Mouse (Mus musculus): ENCODE results near the gene Kat2a. TPM values are rescaled to one million over a fixed set of nuclear protein-coding genes. Genes with fewer than 3 reads are reported as not detected.

Kat2a gene
- polyA plus RNA-seq, 1 experiment from 2014 or later = 82.0 TPM

GRCm38 (mm10) chr11:100738749-100739148 is 26.5 kb upstream of the Kat2a start:
- no peak for DNase-seq (ENCODE audit: low spot score)
- Histone ChIP-seq H3K4me1 (replicated peaks; ENCODE audit: control insufficient read depth, insufficient read depth, low read length) (no peaks in the 10 kb centered on the region; the same call in 1 of the 2 replicates), H3K4me3 (ENCODE audit: low read depth, low read length) (peak overlapping the region; percentile 98), H3K36me3 (ENCODE audit: control insufficient read depth, insufficient read depth, low read length) (no peaks in the 10 kb centered on the region), H3K4me2 (ENCODE audit: low read depth, low read length, severe bottlenecking) (peak overlapping the region; percentile 51), H3K27me3 (ENCODE audit: control insufficient read depth, insufficient read depth, low read length) (no peaks in the 10 kb centered on the region), H3K27ac (ENCODE audit: low read depth, low read length) (no peak overlapping the region), H3K9ac (ENCODE audit: low read length) (peak overlapping the region; percentile 84; the same call in 1 of the 2 replicates), H3K9me3 (ENCODE audit: control insufficient read depth, low read length) (no peaks in the 10 kb centered on the region)
- WGBS = 22% methylated on average over 5 of the region's 5 CpGs
- no peak for ATAC-seq (replicated peaks; ENCODE audit: low FRiP score)

GRCm38 (mm10) chr11:100738066-100738604 is 25.9 kb upstream of the Kat2a start, which contains the start of gene Rab5c:
Gene Rab5c (minus strand): TSS chr11:100738215.
- Histone ChIP-seq H3K4me3 (ENCODE audit: low read depth, low read length) (peak within 1 kb of the TSS; percentile 98), H3K36me3 (ENCODE audit: control insufficient read depth, insufficient read depth, low read length) (no peaks in the 10 kb centered on the region), H3K4me2 (ENCODE audit: low read depth, low read length, severe bottlenecking) (peak within 1 kb of the TSS; percentile 90), H3K9ac (ENCODE audit: low read length) (peak within 1 kb of the TSS; percentile 84), H3K4me1 (replicated peaks; ENCODE audit: control insufficient read depth, insufficient read depth, low read length) (no peaks in the 10 kb centered on the region; the same call in 1 of the 2 replicates), H3K27me3 (ENCODE audit: control insufficient read depth, insufficient read depth, low read length) (no peaks in the 10 kb centered on the region), H3K27ac (ENCODE audit: low read depth, low read length) (no peak within 1 kb of the TSS), H3K9me3 (ENCODE audit: control insufficient read depth, low read length) (no peaks in the 10 kb centered on the region)
- under 1% methylated on average over 39 of the region's 39 CpGs for WGBS
- ATAC-seq (replicated peaks; ENCODE audit: low FRiP score) (peak; percentile 99), DNase-seq (ENCODE audit: low spot score) (peak; percentile 99)

GRCm38 (mm10) chr11:100737105-100737733 is 25.0 kb upstream of the Kat2a start:
- H3K27me3 ChIP-seq (ENCODE audit: control insufficient read depth, insufficient read depth, low read length) = no peaks in the 10 kb centered on the region
- H3K9ac ChIP-seq (ENCODE audit: low read length) = peak overlapping the region; percentile 84
- 3% methylated on average over 13 of the region's 13 CpGs for WGBS
- no peaks in the 10 kb centered on the region for H3K9me3 ChIP-seq (ENCODE audit: control insufficient read depth, low read length)
- H3K27ac ChIP-seq (ENCODE audit: low read depth, low read length) = no peak overlapping the region
- no peak for DNase-seq (ENCODE audit: low spot score)
- H3K4me3 ChIP-seq (ENCODE audit: low read depth, low read length) = peak overlapping the region; percentile 98
- H3K4me1 ChIP-seq (replicated peaks; ENCODE audit: control insufficient read depth, insufficient read depth, low read length) = no peaks in the 10 kb centered on the region; the same call in 1 of the 2 replicates
- no peak for ATAC-seq (replicated peaks; ENCODE audit: low FRiP score)
- H3K4me2 ChIP-seq (ENCODE audit: low read depth, low read length, severe bottlenecking) = peak overlapping the region; percentile 90
- H3K36me3 ChIP-seq (ENCODE audit: control insufficient read depth, insufficient read depth, low read length) = no peaks in the 10 kb centered on the region

- no peak for DNase-seq (ENCODE audit: low spot score)
- no peaks in the 10 kb centered on the region for H3K36me3 ChIP-seq (ENCODE audit: control insufficient read depth, insufficient read depth, low read length)
- H3K27ac ChIP-seq (ENCODE audit: low read depth, low read length) = no peak overlapping the region
- H3K9me3 ChIP-seq (ENCODE audit: control insufficient read depth, low read length) = no peaks in the 10 kb centered on the region
- 89% methylated on average over 4 of the region's 4 CpGs for WGBS
- ATAC-seq (replicated peaks; ENCODE audit: low FRiP score) = no peak
- H3K27me3 ChIP-seq (ENCODE audit: control insufficient read depth, insufficient read depth, low read length) = no peaks in the 10 kb centered on the region
- H3K4me2 ChIP-seq (ENCODE audit: low read depth, low read length, severe bottlenecking) = peak overlapping the region; percentile 90; the same call in 1 of the 2 replicates
- H3K4me3 ChIP-seq (ENCODE audit: low read depth, low read length) = no peak overlapping the region
- H3K4me1 ChIP-seq (replicated peaks; ENCODE audit: control insufficient read depth, insufficient read depth, low read length) = no peaks in the 10 kb centered on the region; the same call in 1 of the 2 replicates
- no peak overlapping the region; the same call in 1 of the 2 replicates for H3K9ac ChIP-seq (ENCODE audit: low read length)
Observed at GRCm38 (mm10) chr11:100736746-100737080, 24.4 kb upstream of the Kat2a start.

- Histone ChIP-seq H3K9me3 (ENCODE audit: control insufficient read depth, low read length) (no peaks in the 10 kb centered on the region), H3K4me1 (replicated peaks; ENCODE audit: control insufficient read depth, insufficient read depth, low read length) (no peaks in the 10 kb centered on the region; the same call in 1 of the 2 replicates), H3K27ac (ENCODE audit: low read depth, low read length) (no peak overlapping the region), H3K4me3 (ENCODE audit: low read depth, low read length) (no peak overlapping the region), H3K4me2 (ENCODE audit: low read depth, low read length, severe bottlenecking) (no peak overlapping the region), H3K36me3 (ENCODE audit: control insufficient read depth, insufficient read depth, low read length) (no peaks in the 10 kb centered on the region), H3K27me3 (ENCODE audit: control insufficient read depth, insufficient read depth, low read length) (no peaks in the 10 kb centered on the region), H3K9ac (ENCODE audit: low read length) (no peak overlapping the region)
- DNase-seq (ENCODE audit: low spot score) (no peak), ATAC-seq (replicated peaks; ENCODE audit: low FRiP score) (no peak)
- 84% methylated on average over 14 of the region's 14 CpGs for WGBS
Observed at GRCm38 (mm10) chr11:100735954-100736745, 23.9 kb upstream of the Kat2a start.

- Histone ChIP-seq H3K4me2 (ENCODE audit: low read depth, low read length, severe bottlenecking) (no peak overlapping the region), H3K4me3 (ENCODE audit: low read depth, low read length) (no peak overlapping the region), H3K4me1 (replicated peaks; ENCODE audit: control insufficient read depth, insufficient read depth, low read length) (no peaks in the 10 kb centered on the region; the same call in 1 of the 2 replicates), H3K27me3 (ENCODE audit: control insufficient read depth, insufficient read depth, low read length) (no peaks in the 10 kb centered on the region), H3K36me3 (ENCODE audit: control insufficient read depth, insufficient read depth, low read length) (no peaks in the 10 kb centered on the region), H3K27ac (ENCODE audit: low read depth, low read length) (no peak overlapping the region), H3K9me3 (ENCODE audit: control insufficient read depth, low read length) (no peaks in the 10 kb centered on the region), H3K9ac (ENCODE audit: low read length) (no peak overlapping the region)
- no peak for DNase-seq (ENCODE audit: low spot score)
- WGBS = 92% methylated on average over 9 of the region's 9 CpGs
- no peak for ATAC-seq (replicated peaks; ENCODE audit: low FRiP score)
Observed at GRCm38 (mm10) chr11:100735134-100735865, 23.0 kb upstream of the Kat2a start.

GRCm38 (mm10) chr11:100730477-100731205 is 18.4 kb upstream of the Kat2a start:
- no peaks in the 10 kb centered on the region for H3K4me1 ChIP-seq (replicated peaks; ENCODE audit: control insufficient read depth, insufficient read depth, low read length)
- no peaks in the 10 kb centered on the region for H3K36me3 ChIP-seq (ENCODE audit: control insufficient read depth, insufficient read depth, low read length)
- DNase-seq (ENCODE audit: low spot score) (no peak), ATAC-seq (replicated peaks; ENCODE audit: low FRiP score) (no peak)
- H3K27ac ChIP-seq (ENCODE audit: low read depth, low read length) = no peak overlapping the region
- H3K9ac ChIP-seq (ENCODE audit: low read length) = no peak overlapping the region
- H3K9me3 ChIP-seq (ENCODE audit: control insufficient read depth, low read length) = no peaks in the 10 kb centered on the region
- H3K4me2 ChIP-seq (ENCODE audit: low read depth, low read length, severe bottlenecking) = no peak overlapping the region
- no peaks in the 10 kb centered on the region for H3K27me3 ChIP-seq (ENCODE audit: control insufficient read depth, insufficient read depth, low read length)
- WGBS = 89% methylated on average over 6 of the region's 6 CpGs
- H3K4me3 ChIP-seq (ENCODE audit: low read depth, low read length) = no peak overlapping the region

- no peak for ATAC-seq (replicated peaks; ENCODE audit: low FRiP score)
- H3K36me3 ChIP-seq (ENCODE audit: control insufficient read depth, insufficient read depth, low read length) = no peaks in the 10 kb centered on the region
- H3K27me3 ChIP-seq (ENCODE audit: control insufficient read depth, insufficient read depth, low read length) = no peaks in the 10 kb centered on the region
- 91% methylated on average over 4 of the region's 4 CpGs for WGBS
- no peak overlapping the region for H3K9ac ChIP-seq (ENCODE audit: low read length)
- no peaks in the 10 kb centered on the region for H3K9me3 ChIP-seq (ENCODE audit: control insufficient read depth, low read length)
- H3K27ac ChIP-seq (ENCODE audit: low read depth, low read length) = no peak overlapping the region
- no peak for DNase-seq (ENCODE audit: low spot score)
- no peaks in the 10 kb centered on the region for H3K4me1 ChIP-seq (replicated peaks; ENCODE audit: control insufficient read depth, insufficient read depth, low read length)
- no peak overlapping the region for H3K4me2 ChIP-seq (ENCODE audit: low read depth, low read length, severe bottlenecking)
- no peak overlapping the region for H3K4me3 ChIP-seq (ENCODE audit: low read depth, low read length)
Observed at GRCm38 (mm10) chr11:100729976-100730375, 17.7 kb upstream of the Kat2a start.

Data from forebrain, embryonic 11.5 days (tissue).